Mouse (Mus musculus) kidney, postnatal 0 days (tissue): ENCODE data around the gene Pcyt1a. TPM values are rescaled to one million over a fixed set of nuclear protein-coding genes. Genes with fewer than 3 reads are reported as not detected.

ENCODE experiments used
- ATAC-seq: fragments of 200-750 bp; cut with Nextera tagmentation; replicated peaks from 2 replicates; pipeline ENCODE4 v1.8.0; 2017; ENCODE audit warnings: low read depth, moderate number of reproducible peaks, moderate TSS enrichment, moderate library complexity; ENCODE audit not compliant: low FRiP score
- DNase-seq: peaks from one replicate; pipeline ENCODE4 v3.0.0-alpha.2; 2016; ENCODE audit warnings: low spot score
- H3K27ac ChIP-seq: fragments of 300-500 bp; sonication (generic); 2 replicates; pipeline ENCODE4 v1.5.1; 2014; ENCODE audit warnings: mild to moderate bottlenecking
- H3K27me3 ChIP-seq: fragments of 300-500 bp; sonication (generic); 2 replicates; pipeline ENCODE4 v1.6.1; 2014; ENCODE audit warnings: low read length, mixed read lengths; ENCODE audit not compliant: insufficient read depth
- H3K36me3 ChIP-seq: fragments of 300-500 bp; sonication (generic); 2 replicates; pipeline ENCODE4 v1.6.1; 2014; ENCODE audit warnings: low read length, mixed read lengths; ENCODE audit not compliant: insufficient read depth
- H3K4me1 ChIP-seq: fragments of 300-500 bp; sonication (generic); replicated peaks from 2 replicates; pipeline ENCODE4 v1.6.1; 2014; ENCODE audit warnings: antibody characterized with exemption, low read length, mixed read lengths; ENCODE audit not compliant: insufficient read depth
- H3K4me2 ChIP-seq: fragments of 300-500 bp; sonication (generic); 2 replicates; pipeline ENCODE4 v1.6.1; 2014; ENCODE audit warnings: mild to moderate bottlenecking, low read length, moderate library complexity, mixed read lengths
- H3K4me3 ChIP-seq: fragments of 300-500 bp; sonication (generic); replicated peaks from 2 replicates; pipeline ENCODE4 v1.5.1; 2014; ENCODE audit warnings: low read depth, low read length
- H3K9ac ChIP-seq: fragments of 300-500 bp; sonication (generic); 2 replicates; pipeline ENCODE4 v1.6.1; 2014; ENCODE audit warnings: low read depth, low read length
- H3K9me3 ChIP-seq: fragments of 300-500 bp; sonication (generic); replicated peaks from 2 replicates; pipeline ENCODE4 v1.6.1; 2016; ENCODE audit warnings: low read length, inconsistent platforms, mixed read lengths
- CTCF ChIP-seq: IDR thresholded peaks from 2 replicates; pipeline ENCODE4 v1.5.1; 2016; ENCODE audit warnings: antibody characterized with exemption, low read depth, mild to moderate bottlenecking, moderate library complexity
- WGBS: fragments of 180-500 bp; shearing (Covaris S2); extraction: QIAGEN DNeasy Blood & Tissue Kit; methylation state at CpG from one replicate; pipeline ENCODE4 v1.1.7; 2014; 5-methylcytosine and 5-hydroxymethylcytosine counted together
- polyA plus RNA-seq: library from polyadenylated mRNA; unstranded; fragments of >200 nt; fragmentation: Nextera tagmentation; extraction: Ambion mirVana; gene quantifications from 2 replicates; pipeline ENCODE4 v1.2.1, GENCODE M21; 2015

The Pcyt1a gene
- polyA plus RNA-seq, 1 experiment from 2014 or later, result 30.6 TPM

DNA sequence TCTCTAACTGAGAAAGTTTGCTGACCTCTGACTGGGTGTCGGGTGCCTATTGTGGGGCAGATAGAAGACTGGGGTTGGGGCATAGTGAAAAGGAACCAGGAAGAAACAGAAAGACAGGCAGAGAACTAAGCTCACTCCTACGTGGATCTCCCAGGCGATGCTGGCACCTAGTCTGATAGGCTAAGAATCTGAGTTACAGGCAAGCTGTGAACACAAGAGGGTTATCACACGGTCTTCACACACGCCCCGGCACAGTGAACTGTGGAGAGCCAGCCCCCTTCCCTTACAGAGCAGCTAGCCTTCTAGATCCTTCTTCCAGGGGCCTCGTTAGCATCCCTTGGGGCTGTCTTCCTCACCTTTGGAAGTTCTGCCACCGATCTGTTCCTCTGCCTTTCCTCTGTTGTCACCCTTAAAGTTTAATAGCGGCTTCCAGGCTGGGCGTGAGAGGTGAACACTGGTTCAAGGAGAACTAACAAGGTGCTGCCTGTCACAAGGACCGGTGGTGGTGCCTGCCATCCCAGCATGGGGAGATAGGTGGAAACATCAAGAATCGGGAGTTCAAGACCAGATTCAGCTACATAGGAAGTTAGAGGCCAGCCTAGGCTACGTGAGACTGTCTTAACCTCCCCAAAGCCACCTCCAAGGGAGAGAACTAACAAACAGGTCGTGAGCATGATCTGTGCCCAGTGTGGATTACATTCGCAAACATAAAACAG, 89.1 kb downstream of the Pcyt1a start:
- no peak overlapping the region for H3K4me3 ChIP-seq
- no peak for ATAC-seq
- no peak for TF ChIP-seq CTCF
- H3K4me1 ChIP-seq, result no peaks in the 10 kb centered on the region; the same call in 1 of the 2 replicates
- 78% methylated on average over 15 of the region's 15 CpGs for WGBS
- H3K4me2 ChIP-seq, result no peak overlapping the region
- H3K36me3 ChIP-seq, result no peaks in the 10 kb centered on the region
- H3K27me3 ChIP-seq, result no peaks in the 10 kb centered on the region
- H3K27ac ChIP-seq, result no peak overlapping the region
- H3K9me3 ChIP-seq, result no peaks in the 10 kb centered on the region
- DNase-seq, result no peak
- no peak overlapping the region for H3K9ac ChIP-seq

DNA sequence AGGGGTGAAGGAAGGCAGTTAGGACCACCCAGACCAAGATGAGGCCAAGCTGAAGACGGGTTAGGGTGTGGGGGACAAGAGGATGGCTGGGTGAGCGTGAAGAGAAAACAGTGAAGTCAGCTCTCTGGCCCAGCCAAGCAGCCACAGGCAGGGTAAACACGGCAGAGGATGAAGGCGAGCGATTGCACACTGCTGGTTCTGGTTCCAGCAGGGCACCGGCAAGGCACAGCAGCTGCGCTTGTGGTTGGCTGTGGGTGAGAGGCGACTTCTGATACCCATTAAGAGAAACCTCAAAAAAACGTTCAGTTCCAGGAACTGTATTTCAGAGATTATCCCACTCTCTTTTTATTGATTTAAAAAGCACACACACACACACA, 89.6 kb downstream of the Pcyt1a start:
- no peak overlapping the region for H3K27ac ChIP-seq

DNA sequence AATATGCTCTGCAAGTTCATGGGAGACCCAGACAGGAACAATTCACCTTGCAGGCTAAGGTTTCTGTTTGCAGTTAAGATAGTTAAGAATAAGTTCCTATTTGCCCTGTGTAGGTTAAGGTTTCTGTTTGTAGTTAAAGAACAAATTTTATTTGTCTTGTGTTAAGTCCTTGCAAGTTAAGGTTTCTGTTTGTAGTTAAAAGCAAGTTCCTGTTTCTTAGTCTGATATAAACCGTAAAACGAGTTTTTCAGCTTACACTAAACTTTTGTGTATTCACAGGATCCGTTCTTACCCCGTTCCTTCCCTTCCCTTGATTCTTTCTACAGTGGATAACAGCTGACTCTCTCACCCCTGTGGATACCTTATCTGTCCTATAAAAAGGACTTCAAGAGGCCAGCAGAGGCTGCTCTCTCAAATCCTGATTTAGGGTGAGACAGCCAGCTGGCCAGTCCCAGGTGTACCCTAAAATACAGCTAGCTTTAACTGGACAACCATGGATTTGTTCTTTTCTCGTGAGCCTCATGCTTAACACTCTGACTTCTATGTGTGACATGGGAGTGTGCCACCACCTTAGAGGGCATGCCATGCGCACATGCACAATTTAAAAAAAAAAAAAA, 92.0 kb downstream of the Pcyt1a start:
- no peak overlapping the region for H3K27ac ChIP-seq
- no peak overlapping the region for H3K4me2 ChIP-seq
- no peaks in the 10 kb centered on the region for H3K36me3 ChIP-seq
- no peak for TF ChIP-seq CTCF
- no peaks in the 10 kb centered on the region for H3K4me1 ChIP-seq
- no peaks in the 10 kb centered on the region for H3K27me3 ChIP-seq
- 75% methylated on average over 6 of the region's 6 CpGs for WGBS
- H3K4me3 ChIP-seq, result no peak overlapping the region
- no peak overlapping the region for H3K9ac ChIP-seq
- H3K9me3 ChIP-seq, result no peaks in the 10 kb centered on the region
- ATAC-seq, result no peak
- DNase-seq, result no peak

More for the DNA sequence above, 89.6 kb downstream of the Pcyt1a start:
- Histone ChIP-seq H3K4me2 (no peak overlapping the region), H3K27me3 (no peaks in the 10 kb centered on the region), H3K36me3 (no peaks in the 10 kb centered on the region), H3K9me3 (no peaks in the 10 kb centered on the region), H3K9ac (no peak overlapping the region), H3K4me3 (no peak overlapping the region), H3K4me1 (no peaks in the 10 kb centered on the region; the same call in 1 of the 2 replicates)
- WGBS, result 59% methylated on average over 9 of the region's 9 CpGs
- no peak for TF ChIP-seq CTCF
- DNase-seq (no peak), ATAC-seq (no peak)

DNA sequence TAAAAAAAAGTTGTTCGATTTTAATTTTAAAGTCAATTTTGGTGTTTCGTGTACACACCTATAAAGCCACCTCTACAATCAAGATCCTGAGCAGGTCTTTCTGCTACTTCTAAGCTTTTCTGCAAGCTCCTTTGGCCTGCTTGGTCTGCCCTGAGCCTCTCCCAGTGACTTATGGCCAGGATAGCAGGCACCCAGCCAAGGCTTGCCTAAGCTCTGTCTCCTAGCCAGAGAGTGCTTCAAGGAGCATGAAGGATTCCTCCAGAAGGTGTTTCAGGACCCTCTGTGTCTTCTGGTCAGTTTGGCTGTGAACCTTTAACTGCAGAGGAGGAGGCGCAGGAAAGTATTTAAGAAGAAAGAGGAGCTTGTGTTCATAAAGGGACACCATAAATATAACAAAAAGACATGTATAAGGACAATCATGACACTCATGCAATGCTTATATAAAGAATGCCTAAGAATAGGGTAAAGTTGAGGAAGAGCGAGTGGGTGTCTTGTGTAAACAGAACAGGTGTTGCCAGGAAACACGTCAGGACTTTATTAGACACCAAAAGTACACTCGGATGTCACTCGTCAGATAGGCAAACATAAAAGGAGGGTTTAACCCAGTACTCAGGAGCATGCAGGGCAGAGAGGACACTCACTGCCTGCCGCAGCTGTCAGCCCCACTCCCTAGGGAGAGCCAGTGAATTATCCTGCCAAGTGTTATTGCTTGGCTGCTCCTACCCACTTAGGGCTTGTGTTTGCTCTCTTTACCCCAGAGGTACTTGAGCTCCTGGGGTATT, 92.9 kb downstream of the Pcyt1a start:
- H3K27me3 ChIP-seq, result no peaks in the 10 kb centered on the region
- no peaks in the 10 kb centered on the region for H3K4me1 ChIP-seq
- TF ChIP-seq CTCF, result no peak
- no peaks in the 10 kb centered on the region for H3K9me3 ChIP-seq
- no peak overlapping the region for H3K4me2 ChIP-seq
- H3K4me3 ChIP-seq, result no peak overlapping the region
- DNase-seq (no peak), ATAC-seq (no peak)
- H3K27ac ChIP-seq, result no peak overlapping the region
- no peak overlapping the region for H3K9ac ChIP-seq
- 42% methylated on average over 8 of the region's 8 CpGs for WGBS
- H3K36me3 ChIP-seq, result no peaks in the 10 kb centered on the region

DNA sequence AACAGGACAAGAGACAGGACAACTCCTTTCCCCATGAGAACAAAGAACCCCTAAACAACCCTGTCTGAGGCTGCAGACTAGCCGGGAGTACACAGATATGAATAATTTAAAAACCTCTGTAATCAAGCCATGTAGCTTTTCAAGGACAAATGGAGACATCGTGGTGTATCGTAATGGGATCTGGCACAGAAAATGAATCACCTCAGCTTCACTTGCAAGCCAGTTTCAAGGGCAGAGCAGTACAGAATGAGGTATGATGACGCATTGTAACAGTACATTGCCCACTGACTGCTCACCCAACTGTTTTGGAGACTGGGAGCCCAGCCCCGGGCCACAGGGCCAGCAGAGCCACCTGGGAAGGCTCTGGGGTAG, 93.5 kb downstream of the Pcyt1a start:
- Histone ChIP-seq H3K4me2 (no peak overlapping the region), H3K27ac (no peak overlapping the region), H3K4me1 (no peaks in the 10 kb centered on the region), H3K9ac (no peak overlapping the region), H3K4me3 (no peak overlapping the region), H3K27me3 (no peaks in the 10 kb centered on the region), H3K36me3 (no peaks in the 10 kb centered on the region), H3K9me3 (no peaks in the 10 kb centered on the region)
- 35% methylated on average over 5 of the region's 5 CpGs for WGBS
- ATAC-seq, result no peak
- TF ChIP-seq CTCF, result no peak
- no peak for DNase-seq

Other genes with a start within 250 kb of the Pcyt1a start
- 7.1 and 8.1 TPM in 2 replicates for gene Fbxo45, start 183.8 kb upstream of the Pcyt1a start, polyA plus RNA-seq
- 18.6 and 20.2 TPM in 2 replicates for gene Wdr53, start 183.7 kb upstream of the Pcyt1a start, polyA plus RNA-seq
- not detected in 2 replicates for gene Smco1, start 159.5 kb upstream of the Pcyt1a start, polyA plus RNA-seq
- gene Rnf168, start 153.5 kb upstream of the Pcyt1a start, polyA plus RNA-seq, result 20.0 and 20.9 TPM in 2 replicates
- 13.3 and 14.0 TPM in 2 replicates for gene Ubxn7, start 98.7 kb upstream of the Pcyt1a start, polyA plus RNA-seq
- gene Tm4sf19, start 30.4 kb upstream of the Pcyt1a start, polyA plus RNA-seq, result not detected in 2 replicates
- 40.1 and 45.1 TPM in 2 replicates for gene Tctex1d2, start 11.2 kb upstream of the Pcyt1a start, polyA plus RNA-seq
- gene Slc51a, start 57.0 kb downstream of the Pcyt1a start, polyA plus RNA-seq, result 4.3 TPM in 2 replicates
- gene Zdhhc19, start 65.3 kb downstream of the Pcyt1a start, polyA plus RNA-seq, result 0.11 TPM in 1 of 2 replicates, not detected in the other
- gene Tfrc, start 178.0 kb downstream of the Pcyt1a start, polyA plus RNA-seq, result 37.0 and 43.9 TPM in 2 replicates
- 8.4 and 8.5 TPM in 2 replicates for gene Tnk2, start 213.0 kb downstream of the Pcyt1a start, polyA plus RNA-seq